Mouse (Mus musculus) G1E-ER4 (cell line): ENCODE data around the gene Dgkg. TPM values are rescaled to one million over a fixed set of nuclear protein-coding genes. Genes with fewer than 3 reads are reported as not detected.

Experiments
- GATA1 ChIP-seq: IDR thresholded peaks from one replicate; pipeline ENCODE4 v1.8.0; 2012; ENCODE audit warnings: low read length, inconsistent platforms
- polyA plus RNA-seq: library from polyadenylated mRNA; stranded (reverse); fragments of >175 nt; gene quantifications from 2 replicates; pipeline ENCODE4 v1.2.3, GENCODE M21; 2012

Gene Dgkg
- polyA plus RNA-seq, 1 experiment, result not detected

GRCm38 (mm10) chr16:22545799-22546198 is 111.2 kb downstream of the Dgkg start:
- TF ChIP-seq GATA1, result no peak

GRCm38 (mm10) chr16:22545016-22545561 is 111.9 kb downstream of the Dgkg start:
- TF ChIP-seq GATA1, result no peak

- no peak for TF ChIP-seq GATA1
Measured at GRCm38 (mm10) chr16:22542691-22543141, 114.3 kb downstream of the Dgkg start.

GRCm38 (mm10) chr16:22539275-22539674 is 117.7 kb downstream of the Dgkg start:
- TF ChIP-seq GATA1, result no peak

GRCm38 (mm10) chr16:22536581-22537160 is 120.3 kb downstream of the Dgkg start:
- TF ChIP-seq GATA1, result no peak

- no peak for TF ChIP-seq GATA1
Measured at GRCm38 (mm10) chr16:22533087-22533486, 123.9 kb downstream of the Dgkg start.

- no peak for TF ChIP-seq GATA1
Measured at GRCm38 (mm10) chr16:22531834-22532233, 125.2 kb downstream of the Dgkg start.

- no peak for TF ChIP-seq GATA1
Measured at GRCm38 (mm10) chr16:22531041-22531440, 126.0 kb downstream of the Dgkg start.

GRCm38 (mm10) chr16:22527499-22527939 is 129.5 kb downstream of the Dgkg start:
- no peak for TF ChIP-seq GATA1

- TF ChIP-seq GATA1, result no peak
Measured at GRCm38 (mm10) chr16:22526386-22526785, 130.6 kb downstream of the Dgkg start.

GRCm38 (mm10) chr16:22517431-22518384 is 139.3 kb downstream of the Dgkg start:
- no peak for TF ChIP-seq GATA1

- no peak for TF ChIP-seq GATA1
Measured at GRCm38 (mm10) chr16:22515476-22515875, 141.5 kb downstream of the Dgkg start.

GRCm38 (mm10) chr16:22510861-22511637 is 146.0 kb downstream of the Dgkg start:
- no peak for TF ChIP-seq GATA1

- TF ChIP-seq GATA1, result no peak
Measured at GRCm38 (mm10) chr16:22508936-22509563, 148.0 kb downstream of the Dgkg start.

- TF ChIP-seq GATA1, result no peak
Measured at GRCm38 (mm10) chr16:22505656-22506055, 151.4 kb downstream of the Dgkg start.
